Mouse (Mus musculus): ENCODE measurements around the gene Etnk1. TPM values are rescaled to one million over a fixed set of nuclear protein-coding genes. Genes with fewer than 3 reads are reported as not detected.

Etnk1 gene
- polyA plus RNA-seq (2015; fragmentation: Nextera tagmentation; extraction: Ambion mirVana): 7.8 and 8.7 TPM in 2 replicates

GRCm38 (mm10) chr6:143166452-143167357 is at the start of gene Etnk1:
Gene Etnk1 (plus strand): TSS chr6:143167221.
- H3K27me3 ChIP-seq (ENCODE audit: control insufficient read depth, insufficient read depth, low read depth, low read length): no peaks in the 10 kb centered on the region
- no peaks in the 10 kb centered on the region for H3K9me3 ChIP-seq (replicated peaks; ENCODE audit: control insufficient read depth, low read length)
- peak within 1 kb of the TSS; percentile 93 for H3K9ac ChIP-seq (ENCODE audit: low read depth, low read length)
- H3K27ac ChIP-seq (ENCODE audit: low read length): peak within 1 kb of the TSS; percentile 96
- peak within 1 kb of the TSS; percentile 70 for H3K4me2 ChIP-seq (ENCODE audit: low read depth, low read length)
- peaks cover 31% of the 10 kb centered on the region for H3K4me1 ChIP-seq (ENCODE audit: control insufficient read depth, low read depth, low read length)
- H3K4me3 ChIP-seq (ENCODE audit: low read depth, low read length): peak within 1 kb of the TSS; percentile 90
- no peaks in the 10 kb centered on the region for H3K36me3 ChIP-seq (ENCODE audit: control insufficient read depth, insufficient read depth)
- WGBS (ENCODE audit: insufficient replicate concordance): under 1% methylated on average over 80 of the region's 81 CpGs
- peak; percentile 88 for ATAC-seq (ENCODE audit: low read depth)

DNA sequence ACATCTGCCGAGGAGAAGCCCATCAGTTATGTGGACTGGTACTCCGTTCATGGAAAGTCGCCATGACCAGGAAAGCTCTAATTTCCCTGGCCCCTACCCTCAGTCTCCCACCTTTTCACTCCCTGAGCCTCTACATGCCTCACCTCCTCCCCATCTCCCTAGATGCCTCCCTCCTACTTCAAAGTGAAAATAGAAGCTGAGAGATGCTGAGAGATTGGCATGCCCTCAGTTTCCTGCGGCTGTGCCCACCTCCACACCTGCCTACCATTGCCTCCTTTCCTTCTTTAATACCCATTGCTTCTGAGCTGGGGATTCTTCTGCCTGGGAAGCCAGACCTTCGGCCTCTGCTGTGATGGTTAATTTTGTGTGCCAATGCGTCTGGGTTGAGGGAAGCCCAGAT is 47.7 kb upstream of the Etnk1 start:
- H3K4me2 ChIP-seq (ENCODE audit: low read depth, low read length): no peak overlapping the region
- H3K4me1 ChIP-seq (ENCODE audit: control insufficient read depth, low read depth, low read length): peaks cover 7% of the 10 kb centered on the region
- no peak for ATAC-seq (ENCODE audit: low read depth)
- no peak overlapping the region for H3K4me3 ChIP-seq (ENCODE audit: low read depth, low read length)
- no peak overlapping the region for H3K27ac ChIP-seq (ENCODE audit: low read length)
- no peaks in the 10 kb centered on the region for H3K27me3 ChIP-seq (ENCODE audit: control insufficient read depth, insufficient read depth, low read depth, low read length)
- no peaks in the 10 kb centered on the region for H3K36me3 ChIP-seq (ENCODE audit: control insufficient read depth, insufficient read depth)
- H3K9ac ChIP-seq (ENCODE audit: low read depth, low read length): no peak overlapping the region
- 76% methylated on average over 6 of the region's 6 CpGs for WGBS (ENCODE audit: insufficient replicate concordance)
- H3K9me3 ChIP-seq (replicated peaks; ENCODE audit: control insufficient read depth, low read length): no peaks in the 10 kb centered on the region

DNA sequence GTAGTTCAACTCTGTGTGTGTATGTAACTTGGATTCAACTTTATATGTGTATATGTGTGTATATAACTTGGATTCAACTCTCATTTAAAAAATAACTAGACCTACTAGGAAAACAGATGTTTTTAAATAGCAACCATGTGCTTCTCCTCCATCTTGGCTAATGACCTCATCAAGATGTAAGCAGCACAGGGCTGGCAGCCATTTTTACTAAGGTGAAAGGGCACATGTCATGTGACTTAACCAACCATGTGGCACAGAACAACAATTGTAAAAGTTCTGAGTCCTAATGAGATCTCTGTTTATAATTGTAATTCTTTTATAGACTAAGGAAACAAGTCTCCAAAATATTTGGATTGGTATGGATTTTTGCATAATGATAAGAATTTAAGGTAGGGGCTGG is 41.3 kb upstream of the Etnk1 start:
- no peak overlapping the region for H3K27ac ChIP-seq (ENCODE audit: low read length)
- H3K36me3 ChIP-seq (ENCODE audit: control insufficient read depth, insufficient read depth): no peaks in the 10 kb centered on the region
- H3K27me3 ChIP-seq (ENCODE audit: control insufficient read depth, insufficient read depth, low read depth, low read length): no peaks in the 10 kb centered on the region
- no peak overlapping the region for H3K9ac ChIP-seq (ENCODE audit: low read depth, low read length)
- H3K9me3 ChIP-seq (replicated peaks; ENCODE audit: control insufficient read depth, low read length): no peaks in the 10 kb centered on the region
- no peak overlapping the region for H3K4me3 ChIP-seq (ENCODE audit: low read depth, low read length)
- no peak overlapping the region for H3K4me2 ChIP-seq (ENCODE audit: low read depth, low read length)
- no peaks in the 10 kb centered on the region for H3K4me1 ChIP-seq (ENCODE audit: control insufficient read depth, low read depth, low read length)
- ATAC-seq (ENCODE audit: low read depth): no peak

DNA sequence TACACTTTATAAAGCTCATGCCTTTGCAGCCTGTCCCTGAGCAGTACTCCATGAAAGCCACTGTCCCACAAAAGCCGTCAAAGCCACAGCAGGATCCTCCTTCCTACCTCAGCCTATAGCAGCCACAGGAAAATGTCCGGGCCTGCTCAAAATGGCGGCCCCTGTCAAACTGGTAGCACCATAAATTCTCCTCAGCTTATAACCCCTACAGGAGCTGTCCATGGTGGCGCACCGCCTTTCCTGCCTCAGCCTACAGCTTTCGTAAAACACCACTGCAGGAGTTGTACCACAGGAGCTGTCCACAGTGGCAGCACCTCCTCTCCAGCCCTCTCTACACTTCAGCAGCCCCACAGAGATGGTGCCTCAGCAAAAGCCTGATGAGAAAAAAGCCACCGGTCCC is 37.6 kb upstream of the Etnk1 start:
- Histone ChIP-seq H3K9me3 (replicated peaks; ENCODE audit: control insufficient read depth, low read length) (no peaks in the 10 kb centered on the region), H3K36me3 (ENCODE audit: control insufficient read depth, insufficient read depth) (no peaks in the 10 kb centered on the region), H3K27me3 (ENCODE audit: control insufficient read depth, insufficient read depth, low read depth, low read length) (no peaks in the 10 kb centered on the region), H3K4me2 (ENCODE audit: low read depth, low read length) (no peak overlapping the region), H3K9ac (ENCODE audit: low read depth, low read length) (no peak overlapping the region), H3K27ac (ENCODE audit: low read length) (no peak overlapping the region), H3K4me3 (ENCODE audit: low read depth, low read length) (no peak overlapping the region), H3K4me1 (ENCODE audit: control insufficient read depth, low read depth, low read length) (no peaks in the 10 kb centered on the region)
- no peak for ATAC-seq (ENCODE audit: low read depth)
- 63% methylated on average over 7 of the region's 7 CpGs for WGBS (ENCODE audit: insufficient replicate concordance)

DNA sequence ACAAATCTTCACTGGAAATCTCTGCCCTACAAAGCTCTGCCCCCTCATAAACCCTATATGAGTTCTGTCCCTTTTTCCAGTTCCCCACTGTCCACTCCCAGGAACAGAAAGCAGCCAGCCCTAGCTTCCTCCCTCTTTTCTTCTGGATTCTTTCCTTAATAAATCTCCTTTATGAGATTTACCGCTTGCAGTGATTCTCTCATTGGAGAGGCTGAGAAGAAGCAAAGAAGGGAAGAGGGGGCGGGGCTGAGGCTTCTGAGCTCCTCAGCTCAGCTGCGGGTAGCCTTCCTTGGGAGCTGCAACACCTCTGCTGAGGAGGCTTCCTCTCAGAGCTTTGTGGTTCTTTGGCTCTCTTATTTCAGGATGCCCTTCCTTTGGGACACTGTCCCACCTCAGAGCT is 37.1 kb upstream of the Etnk1 start:
- Histone ChIP-seq H3K4me3 (ENCODE audit: low read depth, low read length) (no peak overlapping the region), H3K9me3 (replicated peaks; ENCODE audit: control insufficient read depth, low read length) (no peaks in the 10 kb centered on the region), H3K4me1 (ENCODE audit: control insufficient read depth, low read depth, low read length) (no peaks in the 10 kb centered on the region), H3K27ac (ENCODE audit: low read length) (no peak overlapping the region), H3K27me3 (ENCODE audit: control insufficient read depth, insufficient read depth, low read depth, low read length) (no peaks in the 10 kb centered on the region), H3K36me3 (ENCODE audit: control insufficient read depth, insufficient read depth) (no peaks in the 10 kb centered on the region), H3K4me2 (ENCODE audit: low read depth, low read length) (no peak overlapping the region), H3K9ac (ENCODE audit: low read depth, low read length) (no peak overlapping the region)
- 71% methylated on average over 3 of the region's 3 CpGs for WGBS (ENCODE audit: insufficient replicate concordance)
- ATAC-seq (ENCODE audit: low read depth): no peak

DNA sequence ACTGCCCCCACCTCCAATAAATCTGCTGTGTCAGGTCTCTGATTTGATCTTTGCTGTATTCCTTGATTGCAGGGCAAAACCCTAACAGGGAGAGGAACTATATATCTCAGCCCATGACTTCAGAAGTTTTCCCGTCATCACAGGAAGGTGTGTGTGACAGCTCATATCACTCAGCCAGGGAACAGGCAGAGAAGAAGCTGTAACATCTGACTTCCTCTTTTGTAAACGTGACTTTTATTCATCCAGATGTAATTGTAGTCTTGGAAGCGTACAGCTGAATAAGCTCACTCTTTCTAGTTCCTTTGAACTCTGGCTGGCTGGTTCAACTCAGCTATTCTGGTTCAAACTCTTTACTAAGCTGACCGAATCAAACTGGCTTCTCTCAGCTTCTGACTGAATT is 36.6 kb upstream of the Etnk1 start:
- Histone ChIP-seq H3K9ac (ENCODE audit: low read depth, low read length) (no peak overlapping the region), H3K36me3 (ENCODE audit: control insufficient read depth, insufficient read depth) (no peaks in the 10 kb centered on the region), H3K27ac (ENCODE audit: low read length) (no peak overlapping the region), H3K4me3 (ENCODE audit: low read depth, low read length) (no peak overlapping the region), H3K4me2 (ENCODE audit: low read depth, low read length) (no peak overlapping the region), H3K9me3 (replicated peaks; ENCODE audit: control insufficient read depth, low read length) (no peaks in the 10 kb centered on the region), H3K4me1 (ENCODE audit: control insufficient read depth, low read depth, low read length) (no peaks in the 10 kb centered on the region), H3K27me3 (ENCODE audit: control insufficient read depth, insufficient read depth, low read depth, low read length) (no peaks in the 10 kb centered on the region)
- no peak for ATAC-seq (ENCODE audit: low read depth)
- WGBS (ENCODE audit: insufficient replicate concordance): 44% methylated on average over 4 of the region's 4 CpGs

- H3K4me1 ChIP-seq (ENCODE audit: control insufficient read depth, low read depth, low read length): no peaks in the 10 kb centered on the region
- H3K9me3 ChIP-seq (replicated peaks; ENCODE audit: control insufficient read depth, low read length): no peaks in the 10 kb centered on the region
- no peak overlapping the region for H3K4me2 ChIP-seq (ENCODE audit: low read depth, low read length)
- no peak overlapping the region for H3K4me3 ChIP-seq (ENCODE audit: low read depth, low read length)
- 36% methylated on average over 6 of the region's 6 CpGs for WGBS (ENCODE audit: insufficient replicate concordance)
- H3K36me3 ChIP-seq (ENCODE audit: control insufficient read depth, insufficient read depth): no peaks in the 10 kb centered on the region
- H3K9ac ChIP-seq (ENCODE audit: low read depth, low read length): no peak overlapping the region
- H3K27ac ChIP-seq (ENCODE audit: low read length): no peak overlapping the region
- no peak for ATAC-seq (ENCODE audit: low read depth)
- no peaks in the 10 kb centered on the region for H3K27me3 ChIP-seq (ENCODE audit: control insufficient read depth, insufficient read depth, low read depth, low read length)
These were observed 34.9 kb upstream of the Etnk1 start for GRCm38 (mm10) chr6:143131895-143132652.

GRCm38 (mm10) chr6:143133150-143133549 is 33.9 kb upstream of the Etnk1 start:
- ATAC-seq (ENCODE audit: low read depth): no peak
- H3K36me3 ChIP-seq (ENCODE audit: control insufficient read depth, insufficient read depth): no peaks in the 10 kb centered on the region
- WGBS (ENCODE audit: insufficient replicate concordance): 86% methylated on average over 2 of the region's 2 CpGs

GRCm38 (mm10) chr6:143135097-143135496 is 31.9 kb upstream of the Etnk1 start:
- Histone ChIP-seq H3K4me3 (ENCODE audit: low read depth, low read length) (no peak overlapping the region), H3K4me1 (ENCODE audit: control insufficient read depth, low read depth, low read length) (no peaks in the 10 kb centered on the region), H3K9ac (ENCODE audit: low read depth, low read length) (no peak overlapping the region), H3K36me3 (ENCODE audit: control insufficient read depth, insufficient read depth) (no peaks in the 10 kb centered on the region), H3K4me2 (ENCODE audit: low read depth, low read length) (no peak overlapping the region), H3K9me3 (replicated peaks; ENCODE audit: control insufficient read depth, low read length) (no peaks in the 10 kb centered on the region), H3K27ac (ENCODE audit: low read length) (no peak overlapping the region), H3K27me3 (ENCODE audit: control insufficient read depth, insufficient read depth, low read depth, low read length) (no peaks in the 10 kb centered on the region)
- WGBS (ENCODE audit: insufficient replicate concordance): 76% methylated on average over 13 of the region's 13 CpGs
- ATAC-seq (ENCODE audit: low read depth): no peak

More at GRCm38 (mm10) chr6:143133150-143133549, 33.9 kb upstream of the Etnk1 start:
- Histone ChIP-seq H3K27me3 (ENCODE audit: control insufficient read depth, insufficient read depth, low read depth, low read length) (no peaks in the 10 kb centered on the region), H3K4me2 (ENCODE audit: low read depth, low read length) (no peak overlapping the region), H3K4me3 (ENCODE audit: low read depth, low read length) (no peak overlapping the region), H3K9me3 (replicated peaks; ENCODE audit: control insufficient read depth, low read length) (no peaks in the 10 kb centered on the region), H3K27ac (ENCODE audit: low read length) (no peak overlapping the region), H3K4me1 (ENCODE audit: control insufficient read depth, low read depth, low read length) (no peaks in the 10 kb centered on the region), H3K9ac (ENCODE audit: low read depth, low read length) (no peak overlapping the region)
